Mouse (Mus musculus) CH12.LX (cell line): ENCODE data around the gene Lin7b. TPM values are rescaled to one million over a fixed set of nuclear protein-coding genes. Genes with fewer than 3 reads are reported as not detected.

Experiments
- DNase-seq: peaks from one replicate; pipeline ENCODE4 v3.0.0-alpha.2; 2013; ENCODE audit errors: extremely low read depth
- H3K27ac ChIP-seq: 2 replicates; pipeline ENCODE4 v1.5.1; 2012; ENCODE audit warnings: low read depth, mild to moderate bottlenecking, control low read depth, moderate library complexity; ENCODE audit not compliant: insufficient read depth
- H3K27me3 ChIP-seq: replicated peaks from 2 replicates; pipeline ENCODE3; 2012; ENCODE audit warnings: inconsistent platforms
- H3K36me3 ChIP-seq, 2 experiments: replicated peaks in 1 of 2; 2 replicates each; pipeline versions ENCODE3 to v1.6.1; 2012; ENCODE audit warnings: inconsistent platforms in 1 of 2, low read length in 1 of 2, mild to moderate bottlenecking in 1 of 2, mixed read lengths in 1 of 2, moderate library complexity in 1 of 2; ENCODE audit not compliant: control insufficient read depth in 1 of 2, insufficient read depth in 1 of 2
- H3K4me1 ChIP-seq, 2 experiments: 2 replicates each; pipeline ENCODE4 v1.6.1; 2012; ENCODE audit warnings: inconsistent platforms in 1 of 2, moderate library complexity in 1 of 2; ENCODE audit not compliant: insufficient read depth in 2 of 2, control insufficient read depth in 1 of 2
- H3K4me2 ChIP-seq: 2 replicates; pipeline ENCODE4 v1.6.1; 2012; ENCODE audit warnings: low read depth, mild to moderate bottlenecking, control low read depth; ENCODE audit not compliant: poor library complexity, insufficient read depth, severe bottlenecking
- H3K4me3 ChIP-seq, 3 experiments: fragments of 150-350 bp in 1 of 3; sonication (generic) in 1 of 3; replicated peaks in 1 of 3; 2 replicates each; pipeline versions ENCODE3 to v1.5.1; 2011 to 2012; ENCODE audit warnings: low read depth in 2 of 3, low read length in 2 of 3, mild to moderate bottlenecking in 2 of 3, moderate library complexity in 2 of 3, control low read depth in 1 of 3, improper control_type of control experiment in 1 of 3, inconsistent platforms in 1 of 3, mixed read lengths in 1 of 3; ENCODE audit not compliant: poor library complexity in 1 of 3
- H3K79me2 ChIP-seq: replicated peaks from 2 replicates; pipeline ENCODE4 v1.6.1; 2012; ENCODE audit warnings: mild to moderate bottlenecking, moderate library complexity; ENCODE audit not compliant: control insufficient read depth, poor library complexity, insufficient read depth, severe bottlenecking; ENCODE audit errors: extremely low read depth
- H3K9ac ChIP-seq: 2 replicates; pipeline ENCODE4 v1.6.1; 2012; ENCODE audit warnings: low read depth, mild to moderate bottlenecking, control low read depth, moderate library complexity; ENCODE audit not compliant: insufficient read depth
- H3K9me3 ChIP-seq: replicated peaks from 2 replicates; pipeline ENCODE3; 2012; ENCODE audit warnings: low read length, inconsistent platforms, mixed read lengths
- CTCF ChIP-seq, 2 experiments: IDR thresholded peaks in 1 of 2; conservative IDR thresholded peaks in 1 of 2; 2 replicates each; pipeline ENCODE4 v1.5.1; 2011 to 2012; ENCODE audit warnings: low read depth in 2 of 2, low read length in 2 of 2, improper control_type of control experiment in 1 of 2, inconsistent platforms in 1 of 2, mild to moderate bottlenecking in 1 of 2, moderate library complexity in 1 of 2
- IRF4 ChIP-seq: IDR thresholded peaks from 2 replicates; pipeline ENCODE4 v1.6.1; 2014; ENCODE audit warnings: low read depth, mild to moderate bottlenecking, inconsistent platforms, low read length, improper control_type of control experiment
- MAX ChIP-seq: IDR thresholded peaks from 2 replicates; pipeline ENCODE4 v1.6.1; 2011; ENCODE audit warnings: low read length, improper control_type of control experiment
- MEF2A ChIP-seq: IDR thresholded peaks from 2 replicates; pipeline ENCODE4 v1.6.1; 2014; ENCODE audit warnings: low read depth, mild to moderate bottlenecking, inconsistent platforms, low read length, improper control_type of control experiment, borderline replicate concordance
- NELFE ChIP-seq: IDR thresholded peaks from 2 replicates; pipeline ENCODE4 v1.6.1; 2011; ENCODE audit warnings: low read depth, low read length, improper control_type of control experiment
- NRF1 ChIP-seq: IDR thresholded peaks from 2 replicates; pipeline ENCODE4 v1.6.1; 2014; ENCODE audit warnings: low read depth, mild to moderate bottlenecking, inconsistent platforms, low read length, improper control_type of control experiment, moderate library complexity
- PAX5 ChIP-seq: IDR thresholded peaks from 2 replicates; pipeline ENCODE4 v1.6.1; 2012; ENCODE audit warnings: low read length, inconsistent platforms, mixed read lengths
- POLR2A ChIP-seq: IDR thresholded peaks from 2 replicates; pipeline ENCODE4 v1.6.1; 2011; ENCODE audit warnings: low read depth, mild to moderate bottlenecking, improper control_type of control experiment, low read length
- RAD21 ChIP-seq: IDR thresholded peaks from 2 replicates; pipeline ENCODE4 v1.6.1; 2011; ENCODE audit warnings: low read depth, mild to moderate bottlenecking, low read length, improper control_type of control experiment, moderate library complexity
- SIN3A ChIP-seq: IDR thresholded peaks from 2 replicates; pipeline ENCODE4 v1.6.1; 2012; ENCODE audit warnings: low read length, improper control_type of control experiment, inconsistent platforms
- SMC3 ChIP-seq: IDR thresholded peaks from 2 replicates; pipeline ENCODE4 v1.6.1; 2011; ENCODE audit warnings: low read depth, low read length, improper control_type of control experiment
- TBP ChIP-seq: conservative IDR thresholded peaks from 2 replicates; pipeline ENCODE4 v1.6.1; 2011; ENCODE audit warnings: low read depth, low read length, improper control_type of control experiment
- dilution Hi-C: fragments of 300-500 bp; cut with MboI; formaldehyde crosslinking; loops from 2 replicates; pipeline ENCODE4 v1.14.3; 2020; ENCODE audit warnings: low sequenced_read_pairs; ENCODE audit not compliant: extremely low pct_unique_long_range_greater_than_20kb, extremely low pct_ligation_motif_present
- in situ Hi-C: fragments of 300-500 bp; cut with MboI; formaldehyde crosslinking; loops from 3 replicates; pipeline ENCODE4 v1.14.3; 2019; ENCODE audit warnings: low sequenced_read_pairs, low pct_ligation_motif_present, low pct_unique_long_range_greater_than_20kb, mixed read lengths
- polyA plus RNA-seq: library from polyadenylated mRNA; unstranded; fragments of >175 nt; gene quantifications from 2 replicates; pipeline ENCODE4 v1.2.1, GENCODE M21; 2012; ENCODE audit warnings: low read depth; ENCODE audit not compliant: insufficient read length
- total RNA-seq, 2 experiments: library from RNA; depleted of rRNA; stranded (reverse); fragments of 300-350 nt in 1 of 2; fragments of >200 nt in 1 of 2; gene quantifications; 2 replicates each; pipeline ENCODE4 v1.2.3; 2012 to 2014

The Lin7b gene
- total and polyA plus RNA-seq, 3 experiments, result 3.8 to 10.4 (median 4.4) TPM

DNA sequence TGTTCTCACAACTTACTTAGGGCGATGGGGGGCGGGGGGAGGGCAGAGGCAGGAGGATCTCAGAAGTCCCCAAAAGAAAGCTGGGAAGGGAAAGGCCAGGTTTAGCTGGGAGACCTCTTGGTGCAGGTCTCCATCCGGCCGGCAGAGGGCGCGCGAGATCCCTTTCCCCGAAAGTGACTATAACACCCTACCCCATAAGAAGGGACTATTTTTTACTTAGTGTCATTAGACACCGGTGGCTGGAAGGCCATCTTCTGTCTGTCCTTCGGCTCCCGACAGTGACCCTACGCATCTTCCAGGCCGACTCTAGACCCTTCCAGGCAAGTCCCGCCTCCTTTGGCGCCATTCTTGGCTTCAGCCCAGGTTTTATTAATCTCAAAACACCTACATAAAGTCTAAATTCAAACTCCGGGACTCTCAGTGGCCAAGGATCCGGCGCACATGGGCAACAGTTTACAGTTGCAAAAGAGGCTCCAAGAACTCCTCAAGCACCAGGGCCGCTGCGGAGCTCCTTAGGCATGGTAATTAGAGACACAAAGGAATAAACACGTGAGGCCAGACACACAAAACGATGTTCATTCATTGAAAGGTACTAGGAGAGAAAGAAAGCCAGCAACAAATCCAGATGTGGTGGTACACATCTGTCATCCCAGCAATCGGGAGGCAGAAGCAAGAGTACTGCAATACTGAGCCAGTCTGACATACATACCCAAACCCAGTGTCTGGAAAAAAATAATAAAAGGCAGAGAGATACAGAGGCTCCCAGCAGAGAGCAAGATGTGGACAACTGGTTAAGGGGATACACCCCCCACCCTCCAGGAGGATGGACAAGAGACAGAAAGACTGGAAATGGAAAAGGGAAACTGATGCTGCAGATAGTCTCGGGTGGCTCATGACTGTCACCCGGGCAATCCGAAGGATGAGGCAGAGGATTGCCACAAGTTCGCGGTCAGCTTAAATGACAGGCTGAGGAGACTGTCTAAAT is 35.0 kb upstream of the Lin7b start, which contains the start of gene Kcna7:
TSS of gene Kcna7 (plus strand) at position 563 of the 985 bp plus-strand sequence.
- peak; percentile 56 for DNase-seq
- in situ Hi-C loops (no loop called here), dilution Hi-C loops (no loop called here)
- H3K79me2 ChIP-seq, result no peaks in the 10 kb centered on the region
- H3K9ac ChIP-seq, result peak within 1 kb of the TSS; percentile 48
- H3K36me3 ChIP-seq, result peaks cover 0 to 4% of the 10 kb centered on the region in 2 experiments
- H3K9me3 ChIP-seq, result peaks cover 12% of the 10 kb centered on the region
- H3K27me3 ChIP-seq, result peaks cover 52% of the 10 kb centered on the region
- H3K4me3 ChIP-seq, result peak within 1 kb of the TSS; percentile 46 to 68 (median 51)
- H3K4me2 ChIP-seq, result peak within 1 kb of the TSS; percentile 90
- H3K4me1 ChIP-seq, result peaks cover 0 to 11% of the 10 kb centered on the region in 2 experiments; a peak in 2 of 4 replicates
- peak within 1 kb of the TSS; percentile 47 for H3K27ac ChIP-seq
- TF ChIP-seq SIN3A, result no peak
- TF ChIP-seq MAX, result no peak
- TF ChIP-seq PAX5, result no peak
- TF ChIP-seq POLR2A, result peak; percentile 71
- TF ChIP-seq NELFE, result peak; percentile 45; the same call in 1 of the 2 replicates
- TF ChIP-seq IRF4, result peak; percentile 33; the same call in 1 of the 2 replicates
- 0 out of 2 replicates have a peak, but pooled peaks have one; percentile 60 for TF ChIP-seq TBP
- TF ChIP-seq RAD21, result peak; percentile 29
- peak; percentile 45 to 78 for TF ChIP-seq CTCF (conservative IDR thresholded peaks at IDR 0.05 in 1 of 2, IDR thresholded peaks at IDR 0.05 in 1 of 2; ENCODE audit: low read depth in 2 of 2, low read length in 2 of 2)
- TF ChIP-seq SMC3, result peak; percentile 49

DNA sequence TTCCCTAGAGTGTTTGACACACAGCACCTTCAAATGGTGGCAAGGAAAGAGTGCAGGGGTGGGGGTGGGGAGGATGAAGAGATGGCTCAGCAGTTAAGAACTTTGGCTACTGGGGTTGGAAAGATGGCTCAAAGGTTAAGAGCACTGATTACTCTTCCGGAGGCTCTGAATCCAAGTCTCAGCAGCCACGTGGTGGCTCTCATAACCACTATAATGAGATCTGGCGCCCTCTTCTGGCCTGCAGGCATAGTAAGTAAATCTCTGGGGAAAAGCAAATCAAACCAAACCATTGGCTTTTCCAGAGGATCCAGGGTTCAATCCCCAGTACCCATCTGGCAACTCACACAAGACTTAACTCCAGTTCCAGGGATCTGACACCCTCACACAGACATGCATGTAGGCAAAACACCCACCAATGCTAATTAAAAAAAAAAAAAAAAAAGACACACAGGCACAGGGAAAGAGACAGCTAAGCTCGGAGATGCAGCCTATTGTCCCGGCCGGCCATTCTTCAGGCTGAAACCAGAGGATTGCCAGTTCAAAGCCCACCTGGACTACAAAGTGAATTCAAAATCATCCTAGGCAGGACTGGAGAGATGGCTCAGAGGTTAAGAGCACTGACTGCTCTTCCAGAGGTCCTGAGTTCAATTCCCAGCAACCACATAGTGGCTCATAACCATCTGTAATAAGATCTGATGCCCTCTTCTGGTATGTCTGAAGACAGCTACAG is 33.3 kb upstream of the Lin7b start:
- Histone ChIP-seq H3K36me3 (no peaks in the 10 kb centered on the region), H3K9ac (no peak overlapping the region), H3K27me3 (peaks cover 36% of the 10 kb centered on the region), H3K79me2 (no peaks in the 10 kb centered on the region), H3K4me1 (peaks cover 0 to 9% of the 10 kb centered on the region in 2 experiments; a peak in 2 of 4 replicates), H3K27ac (no peak overlapping the region), H3K4me3 (no peak overlapping the region), H3K9me3 (peaks cover 12% of the 10 kb centered on the region), H3K4me2 (no peak overlapping the region)
- in situ Hi-C loops, result no loop called here
- peak; percentile 28 for TF ChIP-seq RAD21
- peak; percentile 27 to 86; a peak in 2 of 4 replicates for TF ChIP-seq CTCF (conservative IDR thresholded peaks at IDR 0.05 in 1 of 2, IDR thresholded peaks at IDR 0.05 in 1 of 2; ENCODE audit: low read depth in 2 of 2, low read length in 2 of 2)
- peak; percentile 55 for TF ChIP-seq TBP
- no peak for TF ChIP-seq NRF1
- peak; percentile 41 for TF ChIP-seq SMC3
- TF ChIP-seq MEF2A, result no peak
- DNase-seq, result peak; percentile 75
- dilution Hi-C loops, result no loop called here
